Mouse (Mus musculus) kidney, embryonic 15.5 days (tissue): ENCODE results near the gene Tmem44. TPM values are rescaled to one million over a fixed set of nuclear protein-coding genes. Genes with fewer than 3 reads are reported as not detected.

ENCODE experiments used
- ATAC-seq: fragments of 200-750 bp; cut with Nextera tagmentation; replicated peaks from 2 replicates; pipeline ENCODE4 v1.8.0; 2017; ENCODE audit warnings: moderate TSS enrichment; ENCODE audit not compliant: low FRiP score
- H3K27ac ChIP-seq: fragments of 300-500 bp; sonication (generic); 2 replicates; pipeline ENCODE4 v1.5.1; 2015; ENCODE audit warnings: mild to moderate bottlenecking, inconsistent platforms
- H3K27me3 ChIP-seq: fragments of 300-500 bp; sonication (generic); 2 replicates; pipeline ENCODE4 v1.6.1; 2015; ENCODE audit warnings: inconsistent platforms
- H3K36me3 ChIP-seq: fragments of 300-500 bp; sonication (generic); 2 replicates; pipeline ENCODE4 v1.6.1; 2015; ENCODE audit warnings: inconsistent platforms
- H3K4me1 ChIP-seq: fragments of 300-500 bp; sonication (generic); 2 replicates; pipeline ENCODE4 v1.6.1; 2015; ENCODE audit warnings: inconsistent platforms
- H3K4me2 ChIP-seq: fragments of 300-500 bp; sonication (generic); 2 replicates; pipeline ENCODE4 v1.6.1; 2015; ENCODE audit warnings: moderate library complexity, mild to moderate bottlenecking, inconsistent platforms
- H3K4me3 ChIP-seq: fragments of 300-500 bp; sonication (generic); replicated peaks from 2 replicates; pipeline ENCODE4 v1.5.1; 2015; ENCODE audit warnings: mild to moderate bottlenecking, inconsistent platforms
- H3K9ac ChIP-seq: fragments of 300-500 bp; sonication (generic); 2 replicates; pipeline ENCODE4 v1.6.1; 2015; ENCODE audit warnings: mild to moderate bottlenecking, inconsistent platforms
- H3K9me3 ChIP-seq: fragments of 300-500 bp; sonication (generic); replicated peaks from 2 replicates; pipeline ENCODE4 v1.6.1; 2016; ENCODE audit warnings: inconsistent platforms
- WGBS: fragments of 180-500 bp; shearing (Covaris S2); methylation state at CpG from one replicate; pipeline ENCODE4 v1.1.7; 2015; ENCODE audit warnings: mixed read lengths; 5-methylcytosine and 5-hydroxymethylcytosine counted together
- polyA plus RNA-seq: library from polyadenylated mRNA; unstranded; fragments of >200 nt; fragmentation: Nextera tagmentation; extraction: Ambion mirVana; gene quantifications from 2 replicates; pipeline ENCODE4 v1.2.1, GENCODE M21; 2015

Gene Tmem44
- polyA plus RNA-seq, 1 experiment from 2014 or later, result 18.6 TPM

GRCm38 (mm10) chr16:30502221-30502891 lies 48.3 kb downstream of the Tmem44 start:
- peak overlapping the region; percentile 59 for H3K4me2 ChIP-seq
- H3K9ac ChIP-seq, result 0 out of 2 replicates have a peak overlapping the region, but pooled peaks have one; percentile 6
- peaks cover 32% of the 10 kb centered on the region for H3K4me1 ChIP-seq
- peak overlapping the region; percentile 23 for H3K4me3 ChIP-seq
- H3K9me3 ChIP-seq, result no peaks in the 10 kb centered on the region
- no peaks in the 10 kb centered on the region for H3K36me3 ChIP-seq
- H3K27me3 ChIP-seq, result no peaks in the 10 kb centered on the region; the same call in 1 of the 2 replicates
- H3K27ac ChIP-seq, result 0 out of 2 replicates have a peak overlapping the region, but pooled peaks have one; percentile 46
- ATAC-seq, result 0 out of 2 replicates have a peak, but pooled peaks have one; percentile 23
- WGBS, result 13% methylated on average over 25 of the region's 25 CpGs

GRCm38 (mm10) chr16:30501621-30502020 lies 49.0 kb downstream of the Tmem44 start:
- Histone ChIP-seq H3K4me1 (peaks cover 32% of the 10 kb centered on the region), H3K27me3 (no peaks in the 10 kb centered on the region; the same call in 1 of the 2 replicates), H3K9me3 (no peaks in the 10 kb centered on the region), H3K27ac (no peak overlapping the region), H3K4me3 (no peak overlapping the region), H3K9ac (no peak overlapping the region), H3K36me3 (no peaks in the 10 kb centered on the region), H3K4me2 (no peak overlapping the region)
- 63% methylated on average over 5 of the region's 5 CpGs for WGBS
- no peak for ATAC-seq

- H3K9me3 ChIP-seq, result no peaks in the 10 kb centered on the region
- no peak overlapping the region for H3K4me3 ChIP-seq
- no peaks in the 10 kb centered on the region for H3K36me3 ChIP-seq
- H3K9ac ChIP-seq, result no peak overlapping the region
- H3K27ac ChIP-seq, result no peak overlapping the region
- ATAC-seq, result no peak
- WGBS, result 87% methylated on average over 7 of the region's 7 CpGs
- no peaks in the 10 kb centered on the region; the same call in 1 of the 2 replicates for H3K27me3 ChIP-seq
- H3K4me2 ChIP-seq, result no peak overlapping the region
- peaks cover 32% of the 10 kb centered on the region for H3K4me1 ChIP-seq
Measured at GRCm38 (mm10) chr16:30500223-30500622, 50.4 kb downstream of the Tmem44 start.

- Histone ChIP-seq H3K4me2 (peak overlapping the region; percentile 39), H3K9me3 (no peaks in the 10 kb centered on the region), H3K27ac (peak overlapping the region; percentile 73), H3K4me1 (peaks cover 32% of the 10 kb centered on the region), H3K36me3 (no peaks in the 10 kb centered on the region), H3K4me3 (no peak overlapping the region), H3K9ac (no peak overlapping the region), H3K27me3 (no peaks in the 10 kb centered on the region; the same call in 1 of the 2 replicates)
- WGBS, result 13% methylated on average over 16 of the region's 16 CpGs
- ATAC-seq, result peak; percentile 44
Measured at GRCm38 (mm10) chr16:30499126-30499857, 51.4 kb downstream of the Tmem44 start.

GRCm38 (mm10) chr16:30497307-30497706 lies 53.3 kb downstream of the Tmem44 start:
- H3K4me2 ChIP-seq, result no peak overlapping the region
- no peaks in the 10 kb centered on the region for H3K36me3 ChIP-seq
- 87% methylated on average over 5 of the region's 5 CpGs for WGBS

GRCm38 (mm10) chr16:30494883-30495282 lies 55.8 kb downstream of the Tmem44 start:
- no peaks in the 10 kb centered on the region for H3K9me3 ChIP-seq
- H3K4me1 ChIP-seq, result peaks cover 33% of the 10 kb centered on the region
- no peak overlapping the region for H3K4me3 ChIP-seq
- no peaks in the 10 kb centered on the region for H3K36me3 ChIP-seq
- H3K4me2 ChIP-seq, result no peak overlapping the region
- H3K27me3 ChIP-seq, result no peaks in the 10 kb centered on the region
- ATAC-seq, result no peak
- H3K27ac ChIP-seq, result no peak overlapping the region
- no peak overlapping the region for H3K9ac ChIP-seq
- WGBS, result 90% methylated on average over 6 of the region's 6 CpGs

More at GRCm38 (mm10) chr16:30497307-30497706, 53.3 kb downstream of the Tmem44 start:
- no peak for ATAC-seq
- Histone ChIP-seq H3K9me3 (no peaks in the 10 kb centered on the region), H3K27me3 (no peaks in the 10 kb centered on the region), H3K27ac (no peak overlapping the region), H3K9ac (no peak overlapping the region), H3K4me1 (peaks cover 21% of the 10 kb centered on the region), H3K4me3 (no peak overlapping the region)

GRCm38 (mm10) chr16:30491742-30492141 lies 58.9 kb downstream of the Tmem44 start:
- WGBS, result 34% methylated on average over 4 of the region's 4 CpGs

GRCm38 (mm10) chr16:30490791-30491190 lies 59.9 kb downstream of the Tmem44 start:
- Histone ChIP-seq H3K27me3 (no peaks in the 10 kb centered on the region), H3K27ac (peak overlapping the region; percentile 87), H3K9ac (no peak overlapping the region), H3K4me2 (no peak overlapping the region), H3K36me3 (no peaks in the 10 kb centered on the region), H3K9me3 (no peaks in the 10 kb centered on the region), H3K4me1 (peaks cover 28% of the 10 kb centered on the region), H3K4me3 (no peak overlapping the region)
- peak; percentile 69 for ATAC-seq
- 34% methylated on average over 2 of the region's 2 CpGs for WGBS

More at GRCm38 (mm10) chr16:30491742-30492141, 58.9 kb downstream of the Tmem44 start:
- H3K27ac ChIP-seq, result no peak overlapping the region
- H3K4me1 ChIP-seq, result peaks cover 28% of the 10 kb centered on the region
- no peaks in the 10 kb centered on the region for H3K9me3 ChIP-seq
- no peaks in the 10 kb centered on the region for H3K27me3 ChIP-seq
- no peak overlapping the region for H3K9ac ChIP-seq
- H3K4me3 ChIP-seq, result no peak overlapping the region
- no peaks in the 10 kb centered on the region for H3K36me3 ChIP-seq
- no peak overlapping the region for H3K4me2 ChIP-seq
- no peak for ATAC-seq

- 40% methylated on average over 4 of the region's 4 CpGs for WGBS
- H3K4me3 ChIP-seq, result no peak overlapping the region
- H3K36me3 ChIP-seq, result no peaks in the 10 kb centered on the region
- ATAC-seq, result peak; percentile 95
- peaks cover 28% of the 10 kb centered on the region for H3K4me1 ChIP-seq
- peak overlapping the region; percentile 87 for H3K27ac ChIP-seq
- peak overlapping the region; percentile 3; the same call in 1 of the 2 replicates for H3K4me2 ChIP-seq
- H3K27me3 ChIP-seq, result no peaks in the 10 kb centered on the region
- H3K9me3 ChIP-seq, result no peaks in the 10 kb centered on the region
- H3K9ac ChIP-seq, result no peak overlapping the region
Measured at GRCm38 (mm10) chr16:30490316-30490715, 60.3 kb downstream of the Tmem44 start.

- no peaks in the 10 kb centered on the region for H3K36me3 ChIP-seq
- H3K9me3 ChIP-seq, result no peaks in the 10 kb centered on the region
- 37% methylated on average over 4 of the region's 4 CpGs for WGBS
- ATAC-seq, result peak; percentile 63
- H3K4me1 ChIP-seq, result peaks cover 28% of the 10 kb centered on the region
- peak overlapping the region; percentile 3; the same call in 1 of the 2 replicates for H3K4me2 ChIP-seq
- no peak overlapping the region for H3K9ac ChIP-seq
- no peak overlapping the region for H3K4me3 ChIP-seq
- peak overlapping the region; percentile 87 for H3K27ac ChIP-seq
- no peaks in the 10 kb centered on the region for H3K27me3 ChIP-seq
Measured at GRCm38 (mm10) chr16:30489662-30490061, 61.0 kb downstream of the Tmem44 start.

GRCm38 (mm10) chr16:30486498-30486897 lies 64.1 kb downstream of the Tmem44 start:
- WGBS, result 57% methylated on average over 4 of the region's 4 CpGs
- H3K27ac ChIP-seq, result no peak overlapping the region
- no peak overlapping the region for H3K4me2 ChIP-seq
- H3K4me1 ChIP-seq, result peaks cover 20% of the 10 kb centered on the region
- no peaks in the 10 kb centered on the region for H3K36me3 ChIP-seq
- no peaks in the 10 kb centered on the region for H3K27me3 ChIP-seq
- no peak overlapping the region for H3K9ac ChIP-seq
- ATAC-seq, result no peak
- H3K9me3 ChIP-seq, result no peaks in the 10 kb centered on the region
- H3K4me3 ChIP-seq, result no peak overlapping the region

GRCm38 (mm10) chr16:30477791-30478190 lies 72.9 kb downstream of the Tmem44 start:
- H3K9me3 ChIP-seq, result no peaks in the 10 kb centered on the region
- H3K27ac ChIP-seq, result peak overlapping the region; percentile 63; the same call in 1 of the 2 replicates
- no peaks in the 10 kb centered on the region for H3K27me3 ChIP-seq
- H3K36me3 ChIP-seq, result no peaks in the 10 kb centered on the region
- H3K4me1 ChIP-seq, result peaks cover 11% of the 10 kb centered on the region; the same call in 1 of the 2 replicates
- H3K4me3 ChIP-seq, result no peak overlapping the region
- H3K9ac ChIP-seq, result no peak overlapping the region
- H3K4me2 ChIP-seq, result no peak overlapping the region
- WGBS, result 86% methylated on average over 5 of the region's 5 CpGs
- ATAC-seq, result no peak
